19 mouse cellular contexts compared by ENCODE assay signal in the genomic region with DNA sequence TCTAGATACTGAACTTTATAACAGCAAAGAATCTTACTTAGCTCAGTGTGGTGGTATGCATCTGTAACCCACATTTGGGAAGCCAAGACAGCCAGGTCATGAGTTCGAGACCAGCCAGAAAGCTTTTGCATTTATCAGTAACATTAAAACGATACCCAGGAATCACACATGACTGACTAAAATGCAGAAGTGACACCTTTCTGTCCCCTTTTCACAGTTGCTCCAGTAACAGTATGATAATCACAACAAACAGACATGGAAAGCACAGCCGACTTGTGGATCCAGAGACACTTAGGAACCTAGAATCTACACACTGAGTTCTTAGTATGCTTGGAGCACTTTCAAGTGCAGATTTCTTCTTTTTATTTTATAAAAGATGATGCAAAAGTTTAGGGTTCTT. TPM values are rescaled to one million over a fixed set of nuclear protein-coding genes. Genes with fewer than 3 reads are reported as not detected.
DNase-seq lines count a peak whose midpoint lies in the region; ATAC-seq lines count a peak whose summit lies in the region.
"Had no signal": no experiment of that assay in that cellular context is flagged by ENCODE, and none has a peak within 500 bp of the region (broad histone marks: within the 10 kb centered on the region; RNA-seq: fewer than 3 reads in every experiment).

No protein-coding gene starts in this region.

- peak overlapping the region; percentile 70; the same call in 1 of the 2 replicates for H3K27ac ChIP-seq in heart, embryonic 11.5 days (ENCODE audit: low read depth, low read length)
- peak overlapping the region; percentile 92 for H3K27ac ChIP-seq in heart, embryonic 15.5 days
- H3K27ac ChIP-seq in kidney, embryonic 16.5 days (ENCODE audit: low read length) = no peak overlapping the region
- H3K27ac ChIP-seq: forebrain, embryonic 13.5 days; hindbrain, embryonic 13.5 days; hindbrain, postnatal 0 days had no signal

- H3K9ac ChIP-seq in heart, embryonic 11.5 days (ENCODE audit: low read depth, low read length) = no peak overlapping the region
- H3K9ac ChIP-seq in heart, embryonic 15.5 days = no peak overlapping the region
- H3K9ac ChIP-seq in kidney, embryonic 16.5 days (replicated peaks; ENCODE audit: low read length) = no peak overlapping the region
- H3K9ac ChIP-seq: forebrain, embryonic 13.5 days; forebrain, postnatal 0 days; hindbrain, embryonic 13.5 days had no signal

- intact Hi-C loops in heart, postnatal 25 days (cut with DNase I) = no loop called here
- intact Hi-C loops in heart, postnatal 10 days (cut with DNase I) = no loop called here

- H3K9me3 ChIP-seq in heart, embryonic 11.5 days (replicated peaks; ENCODE audit: control insufficient read depth, low read length) = no peaks in the 10 kb centered on the region
- no peaks in the 10 kb centered on the region for H3K9me3 ChIP-seq in heart, embryonic 15.5 days (replicated peaks)
- no peaks in the 10 kb centered on the region for H3K9me3 ChIP-seq in kidney, embryonic 16.5 days (ENCODE audit: low read length)
- H3K9me3 ChIP-seq: forebrain, embryonic 13.5 days; G1E; hindbrain, embryonic 13.5 days had no signal

- H3K4me3 ChIP-seq in heart, embryonic 11.5 days (ENCODE audit: low read depth, low read length) = no peak overlapping the region
- no peak overlapping the region for H3K4me3 ChIP-seq in heart, embryonic 15.5 days
- no peak overlapping the region for H3K4me3 ChIP-seq in kidney, embryonic 16.5 days (ENCODE audit: low read length)
- H3K4me3 ChIP-seq: forebrain, embryonic 13.5 days; hindbrain, embryonic 13.5 days had no signal

- DNase-seq in heart, postnatal 25 days (ENCODE audit: low spot score) = no peak
- no peak for DNase-seq in heart, postnatal 10 days
- peak; percentile 24 to 32 for DNase-seq in B cell, adult 2 months
- DNase-seq in kidney, postnatal 36 days = no peak
- DNase-seq: adrenal gland, postnatal 14 days; cerebellum, adult 11-12 months; cerebellum, adult 9-10 months; cerebellum, postnatal 25 days; forebrain, postnatal 0 days; gastrocnemius, postnatal 14 days; kidney, adult 11 months; kidney, adult 9 months had no signal

- H3K36me3 ChIP-seq in heart, embryonic 11.5 days (ENCODE audit: control insufficient read depth, insufficient read depth, low read length) = no peaks in the 10 kb centered on the region
- H3K36me3 ChIP-seq in heart, embryonic 15.5 days = no peaks in the 10 kb centered on the region
- 0 out of 2 replicates have a peak, but pooled peaks cover 8% of the 10 kb centered on the region for H3K36me3 ChIP-seq in kidney, embryonic 16.5 days (ENCODE audit: insufficient read depth, low read length)

- no peaks in the 10 kb centered on the region for H3K27me3 ChIP-seq in heart, embryonic 11.5 days (ENCODE audit: control insufficient read depth, insufficient read depth, low read length)
- no peaks in the 10 kb centered on the region for H3K27me3 ChIP-seq in heart, embryonic 15.5 days
- no peaks in the 10 kb centered on the region for H3K27me3 ChIP-seq in kidney, embryonic 16.5 days (ENCODE audit: insufficient read depth, low read length)
- H3K27me3 ChIP-seq: forebrain, embryonic 13.5 days; hindbrain, embryonic 13.5 days had no signal

- WGBS in heart, embryonic 11.5 days (ENCODE audit: insufficient replicate concordance) = 87% methylated on average over 3 of the region's 3 CpGs
- WGBS in heart, embryonic 15.5 days = 83% methylated on average over 3 of the region's 3 CpGs
- 93% methylated on average over 3 of the region's 3 CpGs for WGBS in kidney, embryonic 16.5 days

- no peak overlapping the region for H3K4me2 ChIP-seq in heart, embryonic 11.5 days
- H3K4me2 ChIP-seq in heart, embryonic 15.5 days = no peak overlapping the region
- no peak overlapping the region for H3K4me2 ChIP-seq in kidney, embryonic 16.5 days (replicated peaks; ENCODE audit: low read depth, low read length)
- H3K4me2 ChIP-seq: forebrain, embryonic 13.5 days; hindbrain, embryonic 13.5 days had no signal

- ATAC-seq in heart, embryonic 11.5 days (replicated peaks; ENCODE audit: insufficient number of reproducible peaks, low FRiP score, low TSS enrichment) = no peak
- no peak for ATAC-seq in heart, embryonic 15.5 days (replicated peaks; ENCODE audit: insufficient number of reproducible peaks, insufficient read depth, low FRiP score, low read depth)
- no peak for ATAC-seq in kidney, embryonic 16.5 days (ENCODE audit: low FRiP score, low TSS enrichment)
- ATAC-seq: forebrain, embryonic 13.5 days; forebrain, postnatal 0 days; hindbrain, postnatal 0 days had no signal

- H3K4me1 ChIP-seq in heart, embryonic 11.5 days (ENCODE audit: control insufficient read depth, insufficient read depth, low read length) = peaks cover 14% of the 10 kb centered on the region
- peaks cover 36% of the 10 kb centered on the region for H3K4me1 ChIP-seq in heart, embryonic 15.5 days (replicated peaks)
- H3K4me1 ChIP-seq in kidney, embryonic 16.5 days (ENCODE audit: insufficient read depth, low read length) = 0 out of 2 replicates have a peak, but pooled peaks cover 3% of the 10 kb centered on the region
- H3K4me1 ChIP-seq: forebrain, embryonic 13.5 days; hindbrain, embryonic 13.5 days had no signal

RNA-seq across cellular contexts. Expression of a gene that starts 36.0 kb away (rescaled TPM):
- 21.5 and 25.7 TPM in 2 replicates for polyA plus RNA-seq in heart, embryonic 11.5 days (2014; fragmentation: Nextera tagmentation; extraction: Ambion mirVana)
- 10 to 100 TPM; 52.9 to 63.3 TPM for total RNA-seq in heart, postnatal 25 days (2021)
- 53.2 and 63.1 TPM in 2 replicates for polyA plus RNA-seq in heart, embryonic 15.5 days (2015; fragmentation: Nextera tagmentation; extraction: Ambion mirVana)
- total RNA-seq in heart, postnatal 10 days (2021) = 10 to 100 TPM; 79.2 to 89.9 TPM
- polyA plus RNA-seq in kidney, embryonic 16.5 days (2015; fragmentation: Nextera tagmentation; extraction: Ambion mirVana) = 1.5 and 1.7 TPM in 2 replicates

Comparison
In these comparisons a context has a peak if more than half of its experiments do, and no peak if none do; other contexts are left out.
1. DNase-seq: peak in B cell, adult 2 months (2 of 2); none in heart, postnatal 25 days (single experiment), heart, postnatal 10 days (0 of 2) and kidney, postnatal 36 days (0 of 2).